Mouse (Mus musculus) liver, embryonic 15.5 days (tissue): ENCODE data around the gene Capn10. TPM values are rescaled to one million over a fixed set of nuclear protein-coding genes. Genes with fewer than 3 reads are reported as not detected.

Experiments used
- ATAC-seq: fragments of 200-750 bp; cut with Nextera tagmentation; 2 replicates; pipeline ENCODE4 v1.8.0; 2017; ENCODE audit warnings: moderate number of reproducible peaks, mild to moderate bottlenecking, moderate library complexity; ENCODE audit not compliant: insufficient read depth
- H3K27ac ChIP-seq: fragments of 300-500 bp; sonication (generic); replicated peaks from 2 replicates; pipeline ENCODE4 v1.5.1; 2015; ENCODE audit warnings: mild to moderate bottlenecking, inconsistent platforms
- H3K27me3 ChIP-seq: fragments of 300-500 bp; sonication (generic); 2 replicates; pipeline ENCODE4 v1.6.1; 2015; ENCODE audit warnings: mild to moderate bottlenecking, inconsistent platforms
- H3K36me3 ChIP-seq: fragments of 300-500 bp; sonication (generic); replicated peaks from 2 replicates; pipeline ENCODE4 v1.6.1; 2015; ENCODE audit warnings: moderate library complexity, mild to moderate bottlenecking, inconsistent platforms
- H3K4me1 ChIP-seq: fragments of 300-500 bp; sonication (generic); replicated peaks from 2 replicates; pipeline ENCODE4 v1.6.1; 2015; ENCODE audit warnings: inconsistent platforms
- H3K4me2 ChIP-seq: fragments of 300-500 bp; sonication (generic); 2 replicates; pipeline ENCODE4 v1.6.1; 2015; ENCODE audit warnings: moderate library complexity, mild to moderate bottlenecking, inconsistent platforms
- H3K4me3 ChIP-seq: fragments of 300-500 bp; sonication (generic); replicated peaks from 2 replicates; pipeline ENCODE4 v1.5.1; 2015; ENCODE audit warnings: mild to moderate bottlenecking, inconsistent platforms
- H3K9ac ChIP-seq: fragments of 300-500 bp; sonication (generic); 2 replicates; pipeline ENCODE4 v1.6.1; 2015; ENCODE audit warnings: moderate library complexity, mild to moderate bottlenecking, inconsistent platforms
- H3K9me3 ChIP-seq: fragments of 300-500 bp; sonication (generic); replicated peaks from 2 replicates; pipeline ENCODE4 v1.6.1; 2016; ENCODE audit warnings: inconsistent platforms
- WGBS: fragments of 180-500 bp; shearing (Covaris S2); methylation state at CpG from one replicate; pipeline ENCODE4 v1.1.7; 2015; ENCODE audit warnings: mixed read lengths; ENCODE audit not compliant: insufficient replicate concordance; 5-methylcytosine and 5-hydroxymethylcytosine counted together
- polyA plus RNA-seq: library from polyadenylated mRNA; unstranded; fragments of >200 nt; fragmentation: Nextera tagmentation; extraction: Ambion mirVana; gene quantifications from 2 replicates; pipeline ENCODE4 v1.2.1, GENCODE M21; 2015

Capn10 gene
- polyA plus RNA-seq, 1 experiment from 2014 or later: 15.7 TPM

DNA sequence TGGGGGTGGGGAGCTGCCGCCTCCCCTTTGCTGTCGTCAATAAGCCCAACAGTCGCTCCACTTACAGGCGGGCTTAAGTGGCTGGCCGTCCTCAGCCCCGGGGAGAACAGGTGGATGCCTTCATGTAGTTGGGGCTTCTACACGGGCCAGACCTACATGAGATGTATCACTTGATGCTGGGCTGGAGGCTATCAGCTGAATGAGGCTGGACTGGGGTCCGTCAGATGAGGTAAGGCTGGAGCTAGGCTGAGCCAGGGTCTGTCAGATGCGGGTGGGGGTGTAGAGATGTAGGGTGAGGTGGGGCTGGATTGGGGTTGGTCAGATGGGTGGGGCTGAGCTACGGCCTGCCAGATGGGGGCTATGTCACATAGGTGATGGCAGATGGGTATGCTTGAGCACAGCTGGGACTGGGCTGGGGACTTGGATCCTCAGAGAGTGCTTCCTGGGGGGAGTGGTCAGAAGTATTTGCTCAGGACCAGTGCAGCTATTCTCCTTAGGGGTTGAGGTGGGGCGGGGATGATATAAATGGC lies 45.0 kb downstream of the Capn10 start:
- no peak for ATAC-seq
- no peak overlapping the region for H3K4me2 ChIP-seq

DNA sequence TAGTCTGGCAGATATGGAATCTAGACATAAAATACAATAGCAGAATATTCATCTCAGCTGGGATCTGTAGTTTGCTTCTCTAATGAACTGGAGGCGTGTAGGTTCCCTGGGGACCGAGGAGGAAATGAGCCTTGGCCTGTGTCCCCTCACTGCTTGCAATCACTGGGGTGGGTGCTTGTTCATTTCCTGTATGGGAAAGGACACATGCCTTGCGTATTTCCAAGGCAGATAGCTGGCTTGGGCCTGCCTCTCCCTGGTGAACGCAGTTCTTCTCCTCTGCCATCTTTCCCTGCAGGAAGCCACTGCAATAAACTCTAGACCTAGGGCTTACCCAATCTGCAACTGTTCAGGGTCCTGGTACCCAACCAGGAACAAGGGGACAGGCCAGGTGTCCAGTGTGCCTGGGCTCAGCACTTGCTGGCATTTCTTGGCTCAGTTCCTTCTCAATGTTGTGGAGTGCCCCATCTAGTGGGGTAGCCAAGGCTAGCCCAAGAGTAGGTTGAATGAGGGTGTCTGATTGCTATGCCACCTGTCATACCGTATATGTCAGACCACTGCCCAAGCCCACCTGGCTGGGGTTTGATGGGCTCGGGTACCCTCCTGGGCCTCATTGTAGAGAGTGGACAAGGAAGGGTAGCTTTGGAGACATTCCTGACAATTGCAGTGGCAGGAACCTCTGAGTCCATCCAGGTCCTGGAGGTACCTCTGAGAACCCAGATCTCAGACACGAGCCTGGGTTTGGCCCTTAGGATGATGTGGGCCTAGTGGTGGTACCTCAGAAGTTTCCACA lies 47.1 kb downstream of the Capn10 start:
- no peaks in the 10 kb centered on the region for H3K27me3 ChIP-seq
- no peak overlapping the region for H3K4me3 ChIP-seq
- H3K36me3 ChIP-seq: no peaks in the 10 kb centered on the region
- no peak for ATAC-seq
- no peak overlapping the region for H3K4me2 ChIP-seq
- no peaks in the 10 kb centered on the region for H3K9me3 ChIP-seq
- 49% methylated on average over 7 of the region's 7 CpGs for WGBS
- no peak overlapping the region for H3K9ac ChIP-seq
- H3K4me1 ChIP-seq: 0 out of 2 replicates have a peak, but pooled peaks cover 4% of the 10 kb centered on the region
- H3K27ac ChIP-seq: no peak overlapping the region

More for the DNA sequence above, 45.0 kb downstream of the Capn10 start:
- WGBS: 48% methylated on average over 11 of the region's 11 CpGs
- Histone ChIP-seq H3K27me3 (no peaks in the 10 kb centered on the region), H3K9ac (no peak overlapping the region), H3K9me3 (no peaks in the 10 kb centered on the region), H3K27ac (no peak overlapping the region), H3K4me1 (peaks cover 11% of the 10 kb centered on the region; the same call in 1 of the 2 replicates), H3K4me3 (no peak overlapping the region), H3K36me3 (no peaks in the 10 kb centered on the region)

DNA sequence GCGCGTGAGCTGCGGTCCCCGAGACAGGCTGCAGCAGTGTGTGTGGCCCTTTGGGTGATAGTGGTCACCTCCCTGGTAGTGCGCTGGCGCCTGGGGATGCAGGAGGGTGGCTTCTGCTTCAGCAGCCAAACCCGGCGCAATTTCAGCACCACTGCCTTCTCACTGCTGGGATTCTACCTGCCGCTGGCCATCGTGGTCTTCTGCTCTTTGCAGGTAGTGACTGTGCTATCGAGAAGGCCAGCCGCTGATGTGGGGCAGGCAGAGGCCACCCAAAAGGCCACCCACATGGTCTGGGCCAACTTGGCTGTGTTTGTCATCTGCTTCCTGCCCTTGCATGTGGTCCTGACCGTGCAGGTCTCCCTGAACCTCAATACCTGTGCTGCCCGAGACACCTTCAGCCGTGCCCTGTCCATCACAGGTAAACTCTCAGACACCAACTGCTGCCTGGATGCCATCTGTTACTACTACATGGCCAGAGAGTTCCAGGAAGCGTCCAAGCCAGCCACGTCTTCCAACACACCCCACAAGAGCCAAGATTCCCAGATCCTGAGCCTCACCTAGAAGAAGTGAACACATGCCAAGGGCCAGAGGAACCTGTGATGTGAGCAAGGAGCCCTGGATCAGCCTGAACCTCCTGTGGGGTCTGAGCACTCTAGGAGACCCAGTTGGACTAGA lies 48.9 kb downstream of the Capn10 start:
- no peak overlapping the region for H3K4me2 ChIP-seq
- no peaks in the 10 kb centered on the region for H3K27me3 ChIP-seq
- H3K9me3 ChIP-seq: no peaks in the 10 kb centered on the region
- H3K36me3 ChIP-seq: no peaks in the 10 kb centered on the region
- 77% methylated on average over 17 of the region's 17 CpGs for WGBS
- 0 out of 2 replicates have a peak, but pooled peaks cover 4% of the 10 kb centered on the region for H3K4me1 ChIP-seq
- no peak overlapping the region for H3K27ac ChIP-seq
- H3K4me3 ChIP-seq: no peak overlapping the region
- no peak overlapping the region for H3K9ac ChIP-seq
- ATAC-seq: no peak

DNA sequence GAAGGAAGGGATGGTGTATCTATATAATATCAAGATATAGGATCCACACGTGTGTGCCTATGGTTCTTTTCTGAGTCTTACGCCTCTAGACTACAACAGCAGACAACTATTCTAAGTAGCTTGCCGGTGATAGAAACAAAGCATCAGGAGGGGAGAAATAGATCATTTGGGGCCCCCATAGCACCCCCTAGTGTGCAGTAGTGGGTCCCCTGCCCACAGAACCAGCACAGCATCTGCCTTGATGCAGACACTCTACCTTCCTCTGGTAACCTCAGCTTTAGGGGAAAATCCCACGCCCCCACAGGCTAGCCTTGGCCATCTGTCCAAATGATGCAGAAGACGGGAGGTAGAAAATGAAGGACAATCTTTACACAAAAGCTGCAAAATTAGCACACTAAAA lies 50.8 kb downstream of the Capn10 start:
- ATAC-seq: no peak
- H3K4me2 ChIP-seq: no peak overlapping the region
- H3K27ac ChIP-seq: no peak overlapping the region
- H3K36me3 ChIP-seq: no peaks in the 10 kb centered on the region
- no peaks in the 10 kb centered on the region for H3K9me3 ChIP-seq
- no peak overlapping the region for H3K9ac ChIP-seq
- WGBS: 57% methylated on average over 5 of the region's 5 CpGs
- H3K27me3 ChIP-seq: 0 out of 2 replicates have a peak, but pooled peaks cover 4% of the 10 kb centered on the region
- H3K4me3 ChIP-seq: no peak overlapping the region
- H3K4me1 ChIP-seq: 0 out of 2 replicates have a peak, but pooled peaks cover 4% of the 10 kb centered on the region

DNA sequence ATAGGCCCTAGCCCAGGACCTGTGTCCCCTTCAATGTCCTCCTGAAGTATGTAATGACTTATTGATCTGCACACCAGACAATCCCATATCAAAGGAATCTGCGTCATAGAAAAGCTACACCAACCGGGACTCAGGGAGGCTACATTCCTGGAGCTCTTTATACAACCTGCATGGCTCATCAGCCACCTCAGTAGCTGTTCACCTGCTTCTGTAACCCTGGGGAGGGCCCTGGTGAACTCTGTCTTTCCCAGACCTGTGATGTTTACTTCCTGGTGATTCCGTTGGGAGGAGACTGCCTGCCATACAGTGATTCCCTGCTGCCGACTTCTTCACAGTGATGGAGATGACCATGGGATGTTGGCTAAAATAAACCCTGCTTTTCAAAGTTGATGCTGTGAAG lies 54.7 kb downstream of the Capn10 start:
- no peak for ATAC-seq
- H3K27me3 ChIP-seq: 0 out of 2 replicates have a peak, but pooled peaks cover 4% of the 10 kb centered on the region
- H3K4me2 ChIP-seq: no peak overlapping the region
- no peak overlapping the region for H3K27ac ChIP-seq
- H3K9ac ChIP-seq: no peak overlapping the region
- H3K9me3 ChIP-seq: no peaks in the 10 kb centered on the region
- H3K36me3 ChIP-seq: no peaks in the 10 kb centered on the region
- no peak overlapping the region for H3K4me3 ChIP-seq
- no peaks in the 10 kb centered on the region for H3K4me1 ChIP-seq
- WGBS: 61% methylated on average over 4 of the region's 4 CpGs

DNA sequence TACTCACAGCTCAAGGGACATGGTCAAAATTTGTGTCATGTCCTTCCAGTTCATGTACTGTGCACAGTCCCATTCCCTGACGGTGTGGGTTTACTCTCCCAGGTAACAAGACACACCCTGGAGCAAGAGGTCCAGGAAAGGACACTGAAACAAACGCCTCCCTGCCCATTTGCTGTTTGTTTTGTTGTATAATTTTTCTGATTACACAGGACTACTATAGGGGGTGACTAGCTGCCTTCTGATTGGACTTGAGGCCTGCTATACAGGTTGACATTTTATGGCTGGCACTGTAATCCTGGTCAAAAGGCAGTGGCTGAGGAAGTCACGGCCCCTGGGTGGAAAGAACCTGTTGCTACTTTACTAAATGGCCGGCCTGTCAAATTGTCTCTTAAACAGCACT lies 55.7 kb downstream of the Capn10 start:
- no peaks in the 10 kb centered on the region for H3K9me3 ChIP-seq
- no peak overlapping the region for H3K9ac ChIP-seq
- no peak overlapping the region for H3K27ac ChIP-seq
- no peaks in the 10 kb centered on the region for H3K36me3 ChIP-seq
- H3K4me3 ChIP-seq: no peak overlapping the region
- H3K4me2 ChIP-seq: no peak overlapping the region
- WGBS: 49% methylated on average over 4 of the region's 4 CpGs
- no peaks in the 10 kb centered on the region for H3K4me1 ChIP-seq
- no peak for ATAC-seq
- H3K27me3 ChIP-seq: 0 out of 2 replicates have a peak, but pooled peaks cover 4% of the 10 kb centered on the region

DNA sequence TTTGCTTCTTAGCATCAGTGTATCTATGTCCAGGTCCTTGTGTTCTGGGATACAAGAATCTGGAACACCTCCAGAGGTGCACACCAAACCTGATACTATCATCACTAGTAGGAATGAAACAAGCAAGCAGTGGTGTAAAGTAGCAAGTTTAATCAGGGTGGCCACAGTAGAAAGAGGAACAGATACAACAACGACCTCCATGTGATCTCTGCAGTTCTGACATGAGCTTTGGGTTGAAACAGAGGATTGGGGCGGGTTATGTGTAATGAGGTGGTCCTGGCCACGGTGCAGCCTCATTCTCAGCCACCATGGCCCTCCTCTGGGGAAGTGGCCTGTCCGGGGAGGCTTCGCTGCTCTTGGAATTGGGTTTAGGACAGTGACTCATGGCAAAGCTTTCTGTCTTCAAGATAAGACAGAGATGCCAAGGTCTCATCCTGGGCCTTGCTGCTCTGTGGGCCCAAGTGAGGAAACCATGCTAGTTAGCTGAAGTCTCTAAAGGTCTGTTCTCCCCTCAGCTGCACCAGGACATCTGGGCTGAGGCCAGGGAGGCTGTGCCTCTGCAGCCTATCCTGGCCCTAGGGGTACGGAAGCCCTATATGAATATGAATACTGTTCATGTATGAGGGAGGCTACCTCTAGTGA lies 58.2 kb downstream of the Capn10 start:
- ATAC-seq: no peak
- WGBS: 47% methylated on average over 6 of the region's 6 CpGs
- no peak overlapping the region for H3K4me2 ChIP-seq
- no peaks in the 10 kb centered on the region for H3K36me3 ChIP-seq
- no peaks in the 10 kb centered on the region for H3K4me1 ChIP-seq
- H3K9me3 ChIP-seq: no peaks in the 10 kb centered on the region
- 0 out of 2 replicates have a peak, but pooled peaks cover 4% of the 10 kb centered on the region for H3K27me3 ChIP-seq
- H3K9ac ChIP-seq: no peak overlapping the region
- no peak overlapping the region for H3K27ac ChIP-seq
- H3K4me3 ChIP-seq: no peak overlapping the region

DNA sequence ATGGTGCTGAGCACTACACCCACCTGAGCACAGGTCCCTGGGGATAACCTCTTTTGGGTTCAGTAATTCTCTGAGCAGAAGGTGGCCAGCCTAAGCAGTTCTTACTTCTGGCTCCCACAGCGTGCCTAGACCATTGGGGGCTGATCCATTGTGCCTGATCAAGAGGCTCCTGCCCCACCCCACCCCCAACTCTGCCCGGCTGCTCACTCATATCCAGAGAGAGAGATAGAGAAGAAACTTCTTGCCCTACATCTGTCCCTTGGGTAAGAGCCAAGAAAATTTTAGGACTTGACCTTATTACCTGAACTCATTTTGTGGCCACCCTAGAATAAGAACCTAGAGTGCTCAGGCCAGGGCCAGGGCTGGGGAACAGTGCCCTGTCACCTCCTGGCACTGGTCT lies 58.7 kb downstream of the Capn10 start:
- Histone ChIP-seq H3K9me3 (no peaks in the 10 kb centered on the region), H3K36me3 (no peaks in the 10 kb centered on the region), H3K27ac (no peak overlapping the region), H3K4me1 (no peaks in the 10 kb centered on the region), H3K9ac (no peak overlapping the region), H3K4me3 (no peak overlapping the region), H3K4me2 (no peak overlapping the region), H3K27me3 (0 out of 2 replicates have a peak, but pooled peaks cover 4% of the 10 kb centered on the region)
- 37% methylated on average over 2 of the region's 2 CpGs for WGBS
- ATAC-seq: no peak

Other genes starting within 250 kb of the Capn10 start
- gene Gpc1, start 102.7 kb upstream of the Capn10 start, polyA plus RNA-seq: 4.1 and 4.7 TPM in 2 replicates
- gene Ankmy1, start 31.5 kb upstream of the Capn10 start, polyA plus RNA-seq: 0.02 TPM in 1 of 2 replicates, not detected in the other
- 7.4 and 8.0 TPM in 2 replicates for gene Dusp28, start 27.4 kb upstream of the Capn10 start, polyA plus RNA-seq
- gene Rnpepl1, start 23.6 kb upstream of the Capn10 start, polyA plus RNA-seq: 15.6 and 19.8 TPM in 2 replicates
- 0.68 and 0.69 TPM in 2 replicates for gene Gpr35, start 16.5 kb downstream of the Capn10 start, polyA plus RNA-seq
- not detected in 2 replicates for gene Aqp12, start 72.0 kb downstream of the Capn10 start, polyA plus RNA-seq
- gene Kif1a, start 167.6 kb downstream of the Capn10 start, polyA plus RNA-seq: 0.24 TPM in 2 replicates
- 12.3 and 14.8 TPM in 2 replicates for gene Agxt, start 200.9 kb downstream of the Capn10 start, polyA plus RNA-seq
- gene 2310007B03Rik, start 226.6 kb downstream of the Capn10 start, polyA plus RNA-seq: 0.13 and 0.38 TPM in 2 replicates
- gene Crocc2, start 234.3 kb downstream of the Capn10 start, polyA plus RNA-seq: 0.03 TPM in 1 of 2 replicates, not detected in the other